Mouse (Mus musculus) midbrain, embryonic 11.5 days (tissue): ENCODE measurements around the gene Zc3h10. TPM values are rescaled to one million over a fixed set of nuclear protein-coding genes. Genes with fewer than 3 reads are reported as not detected.
"Not testable (repeated sequence)": the region's sequence is repeated elsewhere in the genome, so short reads cannot be mapped to it uniquely, and the experiment has no call there.

ENCODE experiments used
- ATAC-seq: fragments of 200-750 bp; cut with Nextera tagmentation; 2 replicates; pipeline ENCODE4 v1.8.0; 2017; ENCODE audit warnings: moderate TSS enrichment, moderate library complexity; ENCODE audit not compliant: low FRiP score
- DNase-seq: peaks from one replicate; pipeline ENCODE4 v3.0.0; 2015; ENCODE audit warnings: low spot score; ENCODE audit errors: missing footprints
- H3K27ac ChIP-seq: fragments of 300-500 bp; sonication (generic); 2 replicates; pipeline ENCODE4 v1.5.1; 2014; ENCODE audit warnings: low read depth, low read length
- H3K27me3 ChIP-seq: fragments of 300-500 bp; sonication (generic); 2 replicates; pipeline ENCODE4 v1.6.1; 2014; ENCODE audit warnings: mild to moderate bottlenecking, low read length, moderate library complexity, mixed read lengths; ENCODE audit not compliant: control insufficient read depth, insufficient read depth
- H3K36me3 ChIP-seq: fragments of 300-500 bp; sonication (generic); 2 replicates; pipeline ENCODE4 v1.6.1; 2014; ENCODE audit warnings: mild to moderate bottlenecking, low read length, moderate library complexity, mixed read lengths; ENCODE audit not compliant: control insufficient read depth, insufficient read depth
- H3K4me1 ChIP-seq: fragments of 300-500 bp; sonication (generic); 2 replicates; pipeline ENCODE4 v1.6.1; 2014; ENCODE audit warnings: low read length; ENCODE audit not compliant: control insufficient read depth, insufficient read depth
- H3K4me2 ChIP-seq: fragments of 300-500 bp; sonication (generic); 2 replicates; pipeline ENCODE4 v1.6.1; 2014; ENCODE audit warnings: mild to moderate bottlenecking, moderate library complexity
- H3K4me3 ChIP-seq: fragments of 300-500 bp; sonication (generic); 2 replicates; pipeline ENCODE4 v1.5.1; 2014; ENCODE audit warnings: low read depth, low read length
- H3K9ac ChIP-seq: fragments of 300-500 bp; sonication (generic); 2 replicates; pipeline ENCODE4 v1.6.1; 2014; ENCODE audit warnings: low read length
- H3K9me3 ChIP-seq: fragments of 300-500 bp; sonication (generic); 2 replicates; pipeline ENCODE4 v1.6.1; 2016; ENCODE audit warnings: low read length; ENCODE audit not compliant: control insufficient read depth
- WGBS: fragments of 180-500 bp; shearing (Covaris S2); extraction: QIAGEN DNeasy Blood & Tissue Kit; methylation state at CpG from one replicate; pipeline ENCODE4 v1.1.7; 2014; 5-methylcytosine and 5-hydroxymethylcytosine counted together
- polyA plus RNA-seq: library from polyadenylated mRNA; unstranded; fragments of >200 nt; fragmentation: Nextera tagmentation; extraction: Ambion mirVana; gene quantifications from 2 replicates; pipeline ENCODE4 v1.2.1, GENCODE M21; 2014

Gene Zc3h10
- polyA plus RNA-seq, 1 experiment from 2014 or later: 19.0 TPM

DNA sequence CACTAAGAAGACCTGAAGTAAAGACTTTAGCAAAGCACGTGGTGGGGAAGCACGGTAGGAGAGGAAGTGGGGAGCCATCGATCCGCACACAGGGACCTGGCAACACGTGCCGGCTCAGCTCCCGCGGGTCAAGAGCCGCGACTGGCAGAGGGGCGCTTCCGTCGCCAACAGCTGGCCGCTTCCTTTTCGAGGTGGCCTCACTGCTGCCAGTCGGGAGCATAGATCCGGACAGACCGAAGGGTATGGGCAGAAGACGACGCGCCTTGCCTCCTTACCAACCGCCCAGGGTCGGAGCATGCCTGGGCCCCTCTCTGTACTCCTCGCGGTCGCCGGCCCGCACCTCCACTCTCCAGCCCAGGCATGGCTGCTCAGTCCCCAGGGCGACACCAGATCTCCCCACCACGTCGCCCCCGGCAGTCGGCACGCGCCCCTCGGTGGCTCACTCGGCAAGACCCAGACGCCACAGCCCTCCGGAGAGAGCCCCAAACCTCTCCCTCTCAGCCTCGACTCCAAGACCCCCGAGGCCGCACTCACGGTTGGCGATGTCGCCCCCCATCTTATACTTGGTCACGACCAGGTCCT is 17.7 kb upstream of the Zc3h10 start:
- peak overlapping the region; percentile 56 for H3K27ac ChIP-seq
- WGBS: under 1% methylated on average over 46 of the region's 46 CpGs
- peak overlapping the region; percentile 96 for H3K4me2 ChIP-seq
- H3K27me3 ChIP-seq: no peaks in the 10 kb centered on the region
- H3K9me3 ChIP-seq: no peaks in the 10 kb centered on the region
- peaks cover 14% of the 10 kb centered on the region for H3K4me1 ChIP-seq
- DNase-seq (peak; percentile 92), ATAC-seq (peak; percentile 55)
- H3K9ac ChIP-seq: peak overlapping the region; percentile 90
- peaks cover 20% of the 10 kb centered on the region for H3K36me3 ChIP-seq
- peak overlapping the region; percentile 89 for H3K4me3 ChIP-seq

- Histone ChIP-seq H3K27me3 (no peaks in the 10 kb centered on the region), H3K9ac (no peak overlapping the region), H3K27ac (no peak overlapping the region), H3K4me2 (0 out of 2 replicates have a peak overlapping the region, but pooled peaks have one; percentile 0), H3K36me3 (peaks cover 35% of the 10 kb centered on the region), H3K4me1 (peaks cover 14% of the 10 kb centered on the region), H3K4me3 (no peak overlapping the region), H3K9me3 (no peaks in the 10 kb centered on the region)
- WGBS: 91% methylated on average over 6 of the region's 6 CpGs
- no peak for DNase-seq
- ATAC-seq: no peak
These were observed 16.0 kb upstream of the Zc3h10 start for GRCm38 (mm10) chr10:128563544-128563943.

GRCm38 (mm10) chr10:128556963-128557362 is 9.4 kb upstream of the Zc3h10 start:
- Histone ChIP-seq H3K36me3 (peaks cover 32% of the 10 kb centered on the region), H3K4me2 (no peak overlapping the region), H3K27ac (no peak overlapping the region), H3K27me3 (no peaks in the 10 kb centered on the region), H3K4me1 (no peaks in the 10 kb centered on the region), H3K9me3 (no peaks in the 10 kb centered on the region), H3K4me3 (no peak overlapping the region), H3K9ac (no peak overlapping the region)
- ATAC-seq: no peak
- 90% methylated on average over 6 of the region's 6 CpGs for WGBS
- no peak for DNase-seq

GRCm38 (mm10) chr10:128556286-128556685 is 8.7 kb upstream of the Zc3h10 start:
- ATAC-seq (no peak), DNase-seq (no peak)
- Histone ChIP-seq H3K27me3 (no peaks in the 10 kb centered on the region), H3K9ac (no peak overlapping the region), H3K4me3 (no peak overlapping the region), H3K4me1 (no peaks in the 10 kb centered on the region), H3K27ac (no peak overlapping the region), H3K36me3 (peaks cover 28% of the 10 kb centered on the region), H3K9me3 (no peaks in the 10 kb centered on the region), H3K4me2 (no peak overlapping the region)

DNA sequence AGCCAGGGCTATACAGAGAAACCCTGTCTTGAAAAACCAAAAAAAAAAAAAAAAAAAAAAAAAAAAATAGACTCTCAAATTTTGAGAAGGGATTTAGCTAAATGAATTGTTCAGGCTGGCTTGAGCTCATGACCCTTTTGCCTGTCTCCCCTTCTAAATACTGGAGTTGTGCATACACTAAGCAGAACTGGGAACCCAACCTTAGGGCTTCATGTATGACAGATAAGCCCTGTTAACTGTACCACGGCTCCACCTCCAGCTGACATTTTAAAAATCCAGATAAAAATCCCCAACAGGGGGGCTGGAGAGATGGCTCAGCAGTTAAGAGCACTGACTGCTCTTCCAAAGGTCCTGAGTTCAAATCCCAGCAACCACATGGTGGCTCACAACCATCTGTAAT is 8.0 kb upstream of the Zc3h10 start:
- H3K27me3 ChIP-seq: not testable (repeated sequence)
- H3K36me3 ChIP-seq: peaks cover 21% of the 10 kb centered on the region

DNA sequence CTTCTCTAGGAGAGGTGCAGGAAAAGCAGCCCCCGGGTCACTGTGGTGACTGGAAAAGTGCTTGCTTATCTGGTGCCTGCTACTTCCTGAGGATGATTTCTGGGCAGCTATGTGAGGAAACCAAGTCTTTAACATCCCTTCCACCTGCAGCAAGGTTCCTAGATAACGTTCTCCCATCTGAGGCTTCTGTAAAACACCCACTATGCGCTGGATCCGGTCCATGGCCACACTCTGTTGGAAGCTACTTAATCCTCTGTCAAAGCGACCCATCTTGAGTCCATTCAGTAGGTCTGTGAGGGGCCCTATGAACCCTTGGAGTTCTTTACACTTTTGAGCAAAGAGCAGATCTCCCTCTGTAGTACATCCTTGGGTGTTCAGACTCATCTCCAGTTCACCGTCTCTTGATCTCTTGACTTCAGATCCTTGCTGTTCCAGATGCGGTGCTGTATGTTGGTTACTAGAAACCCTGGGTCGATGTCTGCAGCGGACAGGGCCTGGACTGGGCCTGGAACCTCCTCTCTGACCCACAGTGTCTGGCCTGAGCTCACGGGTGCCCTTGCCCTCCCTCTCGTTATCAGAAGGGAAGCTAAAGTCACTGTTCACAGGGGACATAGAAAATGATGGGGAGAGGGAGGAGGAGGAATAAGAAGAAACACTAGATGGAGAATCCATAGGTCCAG is 2.7 kb upstream of the Zc3h10 start:
- not testable (repeated sequence) for ATAC-seq, H3K27ac ChIP-seq, H3K36me3 ChIP-seq, H3K9ac ChIP-seq, H3K4me2 ChIP-seq, DNase-seq, H3K4me1 ChIP-seq, H3K27me3 ChIP-seq, H3K9me3 ChIP-seq, H3K4me3 ChIP-seq
- WGBS: 86% methylated on average over 11 of the region's 11 CpGs

More for the DNA sequence above, 8.0 kb upstream of the Zc3h10 start:
- 87% methylated on average over 1 of the region's 1 CpGs for WGBS
- not testable (repeated sequence) for H3K9ac ChIP-seq, H3K4me2 ChIP-seq, DNase-seq, H3K27ac ChIP-seq, H3K9me3 ChIP-seq, ATAC-seq, H3K4me3 ChIP-seq, H3K4me1 ChIP-seq

DNA sequence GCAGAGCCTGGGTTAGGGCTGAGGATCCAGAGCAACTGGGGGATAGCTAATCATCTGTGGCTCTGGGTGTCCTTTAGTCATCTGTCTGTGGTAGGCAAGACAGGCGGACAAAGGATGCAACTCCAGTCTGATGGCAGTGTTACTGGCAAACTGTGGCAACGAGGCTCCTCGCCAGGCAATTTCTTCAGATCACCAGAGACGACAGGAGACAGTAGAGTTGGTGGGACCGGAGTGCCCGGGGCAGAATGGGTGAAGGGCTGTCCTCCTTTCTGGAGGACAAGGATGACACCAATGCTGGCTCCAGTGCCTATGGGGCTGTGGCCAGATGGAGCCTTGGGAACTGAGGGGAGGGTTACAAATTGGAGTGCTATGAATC is 2.1 kb upstream of the Zc3h10 start:
- not testable (repeated sequence) for H3K4me3 ChIP-seq, H3K27me3 ChIP-seq, H3K9me3 ChIP-seq, H3K4me1 ChIP-seq, H3K36me3 ChIP-seq, H3K27ac ChIP-seq, ATAC-seq, H3K9ac ChIP-seq
- WGBS: 64% methylated on average over 6 of the region's 6 CpGs
- peak; percentile 86 for DNase-seq
- peak overlapping the region; percentile 84; the same call in 1 of the 2 replicates for H3K4me2 ChIP-seq

DNA sequence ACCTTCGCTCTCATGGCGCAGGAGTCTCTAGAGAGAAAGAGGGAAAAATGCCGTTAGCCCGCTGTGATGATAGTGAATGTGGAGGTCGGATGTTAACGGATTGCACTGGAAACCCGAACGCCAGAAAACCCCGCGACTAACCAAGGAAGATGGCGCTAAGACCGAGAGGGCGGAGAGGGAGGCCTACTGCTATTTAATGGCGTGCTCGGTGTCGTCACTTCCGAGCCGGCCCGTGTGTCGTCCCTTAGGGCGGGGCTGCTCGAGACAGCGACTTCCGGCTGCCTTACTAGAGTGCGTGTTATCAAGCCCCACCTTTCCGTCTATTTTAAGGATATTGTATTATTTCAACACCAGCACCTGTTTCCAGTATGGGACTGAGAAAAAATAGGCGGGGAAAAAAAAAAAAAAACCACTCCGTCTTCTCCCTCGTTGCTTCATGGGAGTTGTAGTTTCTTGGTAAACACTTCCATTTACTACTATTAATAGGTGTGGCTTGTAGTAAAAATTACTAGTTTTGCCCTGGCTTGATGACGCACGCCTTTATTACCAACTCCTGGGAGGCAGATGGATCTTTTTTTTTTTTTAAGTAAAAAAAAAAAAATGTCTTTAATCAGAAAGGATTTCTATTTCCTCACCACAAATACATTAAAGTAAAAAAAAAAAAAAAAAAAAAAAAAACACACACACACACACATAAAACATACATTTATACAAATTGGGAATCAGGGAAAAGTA is 1.5 kb upstream of the Zc3h10 start, which contains the start of gene Rpl41:
TSS of gene Rpl41 (minus strand) at position 359 of the 735 bp plus-strand sequence.
- H3K9me3 ChIP-seq: no peaks in the 10 kb centered on the region
- peak within 1 kb of the TSS; percentile 76 for H3K4me3 ChIP-seq
- peak within 1 kb of the TSS; percentile 84 for H3K4me2 ChIP-seq
- peak within 1 kb of the TSS; percentile 97 for H3K9ac ChIP-seq
- under 1% methylated on average over 31 of the region's 31 CpGs for WGBS
- ATAC-seq: peak; percentile 87
- peak within 1 kb of the TSS; percentile 91 for H3K27ac ChIP-seq
- DNase-seq: peak; percentile 99
- no peaks in the 10 kb centered on the region for H3K27me3 ChIP-seq
- H3K4me1 ChIP-seq: peaks cover 9% of the 10 kb centered on the region
- peaks cover 12% of the 10 kb centered on the region for H3K36me3 ChIP-seq
